Mouse (Mus musculus) gastrocnemius, postnatal 10 days (tissue): ENCODE measurements around the gene Smg8. TPM values are rescaled to one million over a fixed set of nuclear protein-coding genes. Genes with fewer than 3 reads are reported as not detected.

Experiments used
- DNase-seq: peaks from one replicate; pipeline ENCODE4 v3.0.0; 2021; ENCODE audit warnings: mixed read lengths
- microRNA-seq, 2 experiments: library from miRNA; unstranded; fragments of <30 nt; microRNA quantifications; one replicate each; pipeline ENCODE4 v1.2.0; 2021
- total RNA-seq, 2 experiments: library from RNA; stranded (reverse); gene quantifications; 2 replicates each; pipeline ENCODE4 v1.2.3; 2021

Smg8 gene
- total RNA-seq, 2 experiments from 2014 or later: 8.4 to 9.1 TPM

DNA sequence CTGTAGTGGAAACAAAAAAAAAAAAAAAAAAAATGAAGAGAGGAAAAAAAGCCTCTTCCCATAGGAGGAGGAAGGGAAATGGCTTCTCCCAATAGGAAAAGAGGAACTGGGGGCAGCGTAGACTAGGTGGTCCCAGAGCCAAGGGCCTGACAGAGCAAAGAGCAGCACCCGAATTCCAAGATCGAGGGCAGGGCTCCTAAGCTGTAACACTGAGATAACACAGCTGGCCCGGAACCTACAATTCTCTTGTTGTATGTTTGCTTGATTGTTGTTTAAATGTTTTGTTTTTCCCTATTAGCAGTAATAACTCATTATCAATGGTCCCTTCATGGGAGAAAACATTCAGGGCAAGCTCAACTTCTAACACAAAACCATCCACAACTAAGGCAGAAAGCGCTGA is 39.6 kb downstream of the Smg8 start:
- no peak for DNase-seq

DNA sequence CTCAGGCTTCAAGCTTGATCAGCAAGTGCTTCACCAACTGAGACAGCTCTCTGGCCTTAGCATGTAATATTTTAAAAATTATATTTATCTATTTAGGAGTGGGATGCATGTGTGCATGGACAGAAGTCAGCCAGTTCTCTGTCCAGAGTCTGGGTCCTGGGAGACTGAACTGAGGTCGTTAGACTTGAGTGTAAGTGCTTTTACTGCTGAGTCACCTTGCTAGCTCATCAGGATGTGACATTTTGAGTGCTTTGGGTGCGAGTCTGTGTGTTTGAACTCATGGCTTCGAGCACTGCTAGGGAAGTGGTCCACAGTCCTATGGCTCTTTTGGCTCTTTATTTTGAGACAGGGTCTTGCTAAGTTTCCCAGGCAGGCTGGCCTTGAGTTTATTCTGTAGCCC is 43.5 kb downstream of the Smg8 start:
- DNase-seq: no peak

DNA sequence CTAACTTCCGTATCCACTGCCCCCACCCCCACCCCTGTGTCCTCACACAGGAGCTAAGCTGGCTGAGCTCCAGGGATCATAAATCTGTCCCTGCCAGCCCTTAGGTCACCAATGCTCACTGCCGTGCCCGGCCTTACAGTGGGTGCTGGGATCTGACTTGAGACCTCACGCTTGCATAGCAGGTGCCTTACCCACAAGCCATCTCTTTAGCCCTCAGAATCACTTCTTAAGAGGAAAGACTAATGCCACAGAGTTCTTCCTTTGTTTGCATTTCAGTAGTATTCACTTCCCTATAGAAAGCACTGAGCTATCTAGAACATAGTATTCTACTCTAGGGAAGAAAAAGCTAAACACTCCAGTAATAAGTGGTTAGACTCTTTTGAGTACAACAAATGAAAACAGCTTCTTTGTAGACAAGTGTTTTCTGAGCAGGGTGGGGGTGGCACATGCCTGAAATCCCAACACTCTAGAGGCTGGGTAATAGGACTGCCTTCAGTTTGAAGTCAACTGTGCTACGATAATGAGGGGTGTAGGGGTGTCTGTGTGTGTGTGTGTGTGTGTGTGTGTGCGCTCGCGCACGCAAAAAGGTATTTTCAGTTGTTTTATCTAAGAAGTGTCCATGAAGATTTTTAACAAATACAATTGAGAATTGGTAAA is 47.1 kb downstream of the Smg8 start:
- DNase-seq: no peak

DNA sequence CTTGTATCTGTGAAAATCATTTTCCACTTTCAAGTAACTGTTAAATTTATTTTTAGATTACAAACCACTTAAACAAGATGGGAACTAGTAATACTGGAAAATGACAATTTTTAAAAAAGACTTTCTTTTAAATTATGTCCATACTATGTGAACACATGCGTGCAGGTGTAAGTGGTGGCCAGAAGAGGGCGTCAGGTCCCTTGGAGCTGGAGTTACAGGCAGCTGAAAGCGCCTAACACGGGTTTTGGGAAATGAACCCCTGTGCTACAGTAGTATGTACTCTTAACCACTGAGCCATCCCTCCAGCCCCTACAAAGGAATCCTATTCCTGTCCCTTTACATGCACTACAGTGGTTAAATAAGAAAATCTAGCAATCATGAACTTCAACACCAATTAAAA is 50.4 kb downstream of the Smg8 start:
- no peak for DNase-seq

DNA sequence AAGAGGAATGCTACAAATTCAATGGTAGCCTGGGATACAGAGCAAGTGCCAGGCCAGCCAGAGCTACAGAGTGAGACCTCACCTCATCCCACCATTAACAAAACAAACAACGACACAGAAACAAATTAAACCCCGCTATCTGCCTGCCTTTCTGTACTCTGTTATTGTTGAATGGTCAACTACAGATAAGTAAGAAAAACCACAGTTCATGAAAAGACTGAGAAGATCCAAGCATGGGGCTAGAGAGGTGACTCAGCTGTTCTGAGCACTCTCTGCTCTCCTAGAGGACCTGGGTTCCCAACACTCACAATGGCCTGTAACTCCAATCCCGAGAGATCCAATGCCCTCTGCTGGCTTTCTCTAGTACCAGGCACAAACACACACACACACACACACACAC is 58.4 kb downstream of the Smg8 start:
- no peak for DNase-seq

Small RNA genes lying within 50 kb of the gene (microRNA-seq; reads per million reads assigned to microRNA genes)
- 239 to 1,926 reads per million in 2 experiments for gene Mir301

Other genes starting within 250 kb of the Smg8 start
- gene Ypel2, start 93.1 kb downstream of the Smg8 start, total RNA-seq: 10 to 100 TPM in 1 of 2 experiments, 1 to 10 TPM in 1; 9.8 to 11.6 TPM
- 1 to 10 TPM; 2.7 to 3.3 TPM for gene Gdpd1, start 12.7 kb downstream of the Smg8 start, total RNA-seq
- 1 to 10 TPM; 3.5 to 3.8 TPM for gene Prr11, start 21.9 kb upstream of the Smg8 start, total RNA-seq
- gene Ska2, start 22.5 kb upstream of the Smg8 start, total RNA-seq: 1 to 10 TPM; 6.9 to 9.6 TPM
- 1 to 10 TPM; 8.2 to 8.7 TPM for gene Trim37, start 40.3 kb upstream of the Smg8 start, total RNA-seq